Mouse (Mus musculus) E14TG2a.4 (cell line): Measurements from ENCODE around the gene Atl1.

Experiments
- CTCF ChIP-seq: conservative IDR thresholded peaks from 2 replicates; pipeline ENCODE4 v1.5.1; 2014; ENCODE audit warnings: low read length
- NANOG ChIP-seq: IDR thresholded peaks from 2 replicates; pipeline ENCODE4 v1.6.1; 2014; ENCODE audit warnings: borderline replicate concordance, low read length, mixed read lengths
- POU5F1 ChIP-seq: IDR thresholded peaks from 2 replicates; pipeline ENCODE4 v1.6.1; 2014; ENCODE audit warnings: low read length, borderline replicate concordance

DNA sequence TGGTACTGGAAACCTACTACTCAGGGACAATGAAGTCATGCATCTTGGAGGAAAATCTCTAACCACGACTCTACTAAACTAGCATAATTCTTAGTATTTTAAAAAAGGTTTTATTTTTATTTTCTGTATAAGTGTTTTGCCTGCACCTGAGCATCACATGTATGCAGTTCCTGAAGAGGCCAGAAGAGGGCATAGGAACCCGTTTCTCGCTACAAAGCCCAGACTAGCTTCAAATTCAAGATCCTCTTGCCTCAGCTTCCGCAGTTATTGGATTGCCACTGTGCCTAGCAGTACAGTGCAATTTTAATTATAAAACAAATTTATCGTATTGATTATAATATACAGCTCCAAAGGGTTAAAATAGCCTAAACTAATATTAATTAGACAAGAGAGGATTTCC lies 31.6 kb downstream of the Atl1 start:
- TF ChIP-seq CTCF: peak; percentile 84
- no peak for TF ChIP-seq POU5F1
- TF ChIP-seq NANOG: no peak
